Mouse (Mus musculus) kidney, adult 2 months (tissue): ENCODE results near the gene Dpp4. TPM values are rescaled to one million over a fixed set of nuclear protein-coding genes. Genes with fewer than 3 reads are reported as not detected.

Experiments used
- DNase-seq: peaks from one replicate; pipeline ENCODE4 v3.0.0; 2021
- H3K27ac ChIP-seq: fragments of 200-500 bp; 2 replicates; pipeline ENCODE4 v1.5.1; 2012; ENCODE audit warnings: low read depth, low read length, control low read depth, inconsistent platforms; ENCODE audit not compliant: insufficient read depth
- H3K27me3 ChIP-seq: fragments of 200-500 bp; replicated peaks from 2 replicates; pipeline ENCODE4 v1.6.1; 2012; ENCODE audit warnings: mild to moderate bottlenecking, moderate library complexity, low read length, inconsistent platforms; ENCODE audit not compliant: control insufficient read depth, insufficient read depth
- H3K36me3 ChIP-seq: fragments of 200-500 bp; 2 replicates; pipeline ENCODE4 v1.6.1; 2012; ENCODE audit warnings: mild to moderate bottlenecking, moderate library complexity, low read length, inconsistent platforms; ENCODE audit not compliant: control insufficient read depth, insufficient read depth
- H3K4me1 ChIP-seq: fragments of 200-500 bp; 2 replicates; pipeline ENCODE4 v1.6.1; 2011; ENCODE audit warnings: low read length; ENCODE audit not compliant: control insufficient read depth, insufficient read depth
- H3K4me3 ChIP-seq: fragments of 200-500 bp; 2 replicates; pipeline ENCODE4 v1.5.1; 2011; ENCODE audit warnings: mild to moderate bottlenecking, low read depth, low read length, control low read depth; ENCODE audit not compliant: insufficient read depth
- CTCF ChIP-seq: fragments of 200-500 bp; conservative IDR thresholded peaks from 2 replicates; pipeline ENCODE4 v1.5.1; 2011; ENCODE audit warnings: low read depth, mild to moderate bottlenecking, control low read depth, low read length, moderate library complexity, mixed read lengths; ENCODE audit not compliant: insufficient read depth, insufficient read length
- POLR2A ChIP-seq: fragments of 200-500 bp; IDR thresholded peaks from one replicate; pipeline ENCODE4 v1.6.1; 2011; ENCODE audit warnings: low read depth, low read length, control low read depth
- WGBS: fragments of 180-500 bp; shearing (Covaris S2); methylation state at CpG from one replicate; pipeline ENCODE4 v1.1.7; 2018; 5-methylcytosine and 5-hydroxymethylcytosine counted together
- polyA plus RNA-seq: library from polyadenylated mRNA; depleted of rRNA; stranded (reverse); fragments of >200 nt; gene quantifications from 2 replicates; pipeline ENCODE4 v1.2.3, GENCODE M21; 2012

Gene Dpp4
- polyA plus RNA-seq, 1 experiment: 24.0 TPM

DNA sequence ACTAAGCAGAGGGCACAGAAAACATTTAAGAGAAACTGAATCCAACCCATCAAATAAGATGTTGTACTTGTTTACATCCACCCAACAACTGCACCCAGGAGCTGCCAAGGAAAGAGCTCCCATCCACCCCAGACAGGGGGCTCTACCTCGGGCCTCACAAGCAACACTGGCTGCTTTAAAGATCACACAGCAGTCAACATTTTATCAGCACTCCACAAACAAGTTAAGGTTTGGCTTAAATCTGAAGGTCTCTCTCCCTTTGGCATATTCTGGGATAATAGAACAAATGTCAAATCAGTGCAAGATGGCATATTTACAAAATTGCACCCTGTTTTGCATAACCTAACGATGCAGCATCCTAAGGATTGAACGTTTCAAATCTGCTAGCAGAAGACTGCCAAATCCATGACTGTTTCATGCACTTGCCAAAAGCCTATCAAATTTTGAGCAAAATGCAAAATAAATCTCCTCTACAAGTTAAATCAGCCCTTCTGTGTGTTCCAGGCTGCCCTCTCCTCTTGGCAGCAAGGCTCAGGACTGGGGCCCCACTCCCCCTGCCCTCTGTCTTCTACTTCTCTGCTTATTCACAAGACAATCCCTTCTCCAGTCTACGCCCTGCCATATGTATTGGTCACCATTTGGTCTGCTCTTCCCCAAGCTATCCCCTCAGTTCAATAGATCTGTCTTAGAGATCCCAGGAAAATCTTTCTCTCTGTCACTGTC, 72.6 kb downstream of the Dpp4 start:
- Histone ChIP-seq H3K4me1 (no peaks in the 10 kb centered on the region), H3K36me3 (no peaks in the 10 kb centered on the region), H3K27ac (no peak overlapping the region), H3K4me3 (no peak overlapping the region), H3K27me3 (no peaks in the 10 kb centered on the region)
- 77% methylated on average over 4 of the region's 4 CpGs for WGBS
- no peak for DNase-seq
- no peak for TF ChIP-seq CTCF
- no peak for TF ChIP-seq POLR2A

GRCm38 (mm10) chr2:62337086-62337485, 74.9 kb downstream of the Dpp4 start:
- H3K36me3 ChIP-seq: no peaks in the 10 kb centered on the region; the same call in 1 of the 2 replicates
- H3K4me3 ChIP-seq: no peak overlapping the region
- WGBS: 83% methylated on average over 7 of the region's 7 CpGs
- no peaks in the 10 kb centered on the region for H3K27me3 ChIP-seq
- no peak for TF ChIP-seq CTCF
- no peak for TF ChIP-seq POLR2A
- H3K27ac ChIP-seq: no peak overlapping the region
- no peaks in the 10 kb centered on the region for H3K4me1 ChIP-seq
- no peak for DNase-seq

- Histone ChIP-seq H3K4me1 (no peaks in the 10 kb centered on the region), H3K27ac (no peak overlapping the region), H3K36me3 (no peaks in the 10 kb centered on the region; the same call in 1 of the 2 replicates), H3K27me3 (no peaks in the 10 kb centered on the region), H3K4me3 (no peak overlapping the region)
- no peak for DNase-seq
- TF ChIP-seq CTCF (no peak), POLR2A (no peak)
- 85% methylated on average over 4 of the region's 4 CpGs for WGBS
These were observed 77.4 kb downstream of the Dpp4 start for GRCm38 (mm10) chr2:62334397-62335243.

DNA sequence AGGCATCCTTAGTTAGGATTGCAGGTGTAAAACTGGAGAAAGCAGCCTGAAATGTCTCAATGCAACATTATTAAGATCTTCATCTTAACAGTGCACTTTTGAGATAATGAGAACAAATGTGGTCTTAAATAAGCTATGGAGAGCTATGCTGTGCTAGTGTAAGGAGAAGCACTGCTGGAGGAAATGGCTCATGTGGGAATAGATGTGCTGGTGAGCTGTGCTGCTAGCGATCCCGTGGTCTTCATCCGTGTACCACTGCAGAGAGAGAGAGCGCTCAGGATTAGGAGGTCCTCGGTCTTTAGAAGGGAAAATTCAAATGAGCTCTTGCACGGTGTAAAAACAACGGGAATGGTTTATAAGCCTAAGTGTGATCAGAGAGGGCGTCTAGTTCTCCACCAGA, 79.6 kb downstream of the Dpp4 start:
- TF ChIP-seq POLR2A: no peak
- TF ChIP-seq CTCF: no peak
- Histone ChIP-seq H3K36me3 (no peaks in the 10 kb centered on the region; the same call in 1 of the 2 replicates), H3K27ac (no peak overlapping the region), H3K4me3 (no peak overlapping the region), H3K4me1 (no peaks in the 10 kb centered on the region), H3K27me3 (no peaks in the 10 kb centered on the region)
- 78% methylated on average over 8 of the region's 8 CpGs for WGBS
- DNase-seq: no peak

DNA sequence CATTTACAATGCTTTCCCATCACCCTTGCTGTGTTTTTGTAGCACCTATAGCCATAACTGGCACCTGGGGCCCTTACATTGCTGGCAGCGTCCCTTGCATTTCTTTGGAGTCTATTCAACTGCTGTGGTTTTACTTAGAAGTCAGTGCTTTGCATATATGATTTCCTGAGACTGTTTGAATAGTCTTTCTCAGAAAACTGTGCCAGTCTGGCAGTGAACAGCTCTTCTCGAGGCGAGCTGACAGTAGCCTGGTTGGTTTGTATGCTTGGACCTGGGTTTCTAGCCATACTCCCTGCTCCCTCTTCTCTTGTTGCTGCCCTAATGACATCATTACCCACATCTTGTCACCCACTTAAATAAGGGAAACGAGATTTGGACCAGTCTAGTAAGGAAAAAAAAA, 80.1 kb downstream of the Dpp4 start:
- TF ChIP-seq POLR2A (no peak), CTCF (no peak)
- H3K36me3 ChIP-seq: no peaks in the 10 kb centered on the region; the same call in 1 of the 2 replicates
- no peak for DNase-seq
- no peak overlapping the region for H3K27ac ChIP-seq
- H3K27me3 ChIP-seq: no peaks in the 10 kb centered on the region
- no peak overlapping the region for H3K4me3 ChIP-seq
- WGBS: 77% methylated on average over 4 of the region's 4 CpGs
- no peaks in the 10 kb centered on the region; the same call in 1 of the 2 replicates for H3K4me1 ChIP-seq

DNA sequence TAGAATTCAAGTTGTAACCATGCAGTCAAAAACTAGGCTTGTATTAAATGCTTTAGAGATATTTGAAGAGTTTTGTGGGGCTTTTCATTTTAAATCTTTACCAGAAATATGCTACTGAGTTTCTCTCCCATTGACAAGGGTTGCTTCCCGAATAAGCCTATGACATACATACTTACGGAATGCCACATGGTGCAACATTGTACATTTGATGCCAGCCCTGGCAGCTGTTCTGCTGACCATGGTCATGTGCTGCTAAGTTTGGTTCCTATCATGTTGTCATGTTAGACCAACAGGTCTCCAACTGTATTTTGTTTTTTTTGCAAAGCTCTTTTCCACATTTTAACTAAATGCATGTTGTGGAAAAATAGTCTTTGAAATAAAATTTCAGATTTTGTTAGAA, 86.6 kb downstream of the Dpp4 start:
- DNase-seq: no peak
- H3K27me3 ChIP-seq: no peaks in the 10 kb centered on the region
- TF ChIP-seq CTCF (no peak), POLR2A (no peak)
- H3K36me3 ChIP-seq: no peaks in the 10 kb centered on the region
- H3K27ac ChIP-seq: no peak overlapping the region
- no peaks in the 10 kb centered on the region; the same call in 1 of the 2 replicates for H3K4me1 ChIP-seq
- WGBS: 95% methylated on average over 2 of the region's 2 CpGs
- no peak overlapping the region for H3K4me3 ChIP-seq

- Histone ChIP-seq H3K27ac (no peak overlapping the region), H3K36me3 (no peaks in the 10 kb centered on the region), H3K4me3 (no peak overlapping the region), H3K27me3 (no peaks in the 10 kb centered on the region), H3K4me1 (no peaks in the 10 kb centered on the region; the same call in 1 of the 2 replicates)
- DNase-seq: no peak
- WGBS: 78% methylated on average over 9 of the region's 9 CpGs
- TF ChIP-seq POLR2A (no peak), CTCF (no peak)
These were observed 88.9 kb downstream of the Dpp4 start for GRCm38 (mm10) chr2:62323078-62323637.
